Mouse (Mus musculus): ENCODE data around the gene Agr3. TPM values are rescaled to one million over a fixed set of nuclear protein-coding genes. Genes with fewer than 3 reads are reported as not detected.

The Agr3 gene
- 1.9 and 2.2 TPM in 2 replicates for polyA plus RNA-seq (2012; rRNA removed)

DNA sequence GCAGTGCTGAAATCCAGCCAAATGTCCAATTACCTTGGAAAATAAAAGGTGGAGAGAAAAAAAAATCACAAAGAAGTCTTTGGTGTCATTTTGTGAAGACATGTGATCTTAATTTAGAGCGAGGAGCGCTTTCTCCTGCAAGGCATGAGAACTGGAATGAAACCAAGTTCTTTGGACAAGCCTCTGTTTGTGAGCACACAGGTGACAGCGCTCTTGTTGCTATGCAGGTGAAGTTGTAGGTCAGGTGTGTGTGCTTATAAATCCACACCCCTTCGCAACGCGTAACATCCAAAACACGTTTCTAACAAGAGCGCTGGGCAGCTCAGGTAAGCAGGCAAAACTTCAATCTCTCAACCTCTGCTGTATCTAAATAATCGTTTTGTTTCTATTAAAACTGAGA lies at the start of gene Agr3:
Gene Agr3 (plus strand): TSS at position 219 of the 400 bp plus-strand sequence.
- H3K27me3 ChIP-seq (ENCODE audit: control insufficient read depth, insufficient read depth, low read length): no peaks in the 10 kb centered on the region
- H3K4me1 ChIP-seq (ENCODE audit: control insufficient read depth, insufficient read depth, low read length): no peaks in the 10 kb centered on the region
- H3K36me3 ChIP-seq (ENCODE audit: control insufficient read depth, insufficient read depth, low read length): no peaks in the 10 kb centered on the region
- no peak within 1 kb of the TSS for H3K4me3 ChIP-seq (ENCODE audit: control insufficient read depth, low read depth, low read length)
- H3K27ac ChIP-seq (ENCODE audit: control insufficient read depth, insufficient read depth, low read depth, low read length): no peak within 1 kb of the TSS
- TF ChIP-seq CTCF (IDR thresholded peaks at IDR 0.05; ENCODE audit: control insufficient read depth, insufficient read depth, insufficient replicate concordance, low read depth, low read length) (no peak), POLR2A (IDR thresholded peaks at IDR 0.05; ENCODE audit: control insufficient read depth, low read depth, low read length) (no peak)

DNA sequence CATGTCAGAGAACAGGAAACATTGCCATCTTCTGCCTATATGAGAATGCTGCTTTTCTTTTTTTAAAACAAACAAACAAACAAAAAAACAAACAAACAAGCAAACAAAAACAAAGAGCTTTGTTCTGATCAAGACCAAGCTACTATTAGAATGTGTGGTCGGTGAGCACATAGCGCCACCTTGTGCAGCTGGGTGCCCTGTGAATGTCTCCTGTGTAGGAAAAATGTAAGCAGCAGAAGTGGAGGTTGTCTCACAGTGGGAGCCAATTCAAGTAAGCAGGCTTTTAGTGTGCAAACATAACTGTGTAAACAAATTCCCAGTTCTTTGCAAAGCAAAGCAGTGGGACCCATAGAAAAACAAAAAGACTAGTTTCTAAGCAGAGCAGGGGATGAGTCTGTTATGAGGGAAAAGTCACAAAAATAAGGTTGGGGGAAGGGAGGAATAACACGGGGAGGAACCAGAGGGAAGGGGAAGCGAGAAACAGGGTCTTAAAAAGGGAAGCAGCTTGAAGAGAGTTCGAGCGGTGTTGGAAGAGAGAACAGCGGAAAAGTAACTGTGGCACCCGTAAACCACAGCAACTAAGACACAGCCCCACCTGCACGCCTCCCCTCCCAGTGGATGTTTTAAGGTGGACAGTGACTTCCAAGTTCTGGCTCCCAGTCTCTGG lies 40.4 kb upstream of the Agr3 start:
- H3K36me3 ChIP-seq (ENCODE audit: control insufficient read depth, insufficient read depth, low read length): no peaks in the 10 kb centered on the region
- H3K4me1 ChIP-seq (ENCODE audit: control insufficient read depth, insufficient read depth, low read length): no peaks in the 10 kb centered on the region
- no peak overlapping the region for H3K27ac ChIP-seq (ENCODE audit: control insufficient read depth, insufficient read depth, low read depth, low read length)
- H3K4me3 ChIP-seq (ENCODE audit: control insufficient read depth, low read depth, low read length): no peak overlapping the region
- TF ChIP-seq CTCF (IDR thresholded peaks at IDR 0.05; ENCODE audit: control insufficient read depth, insufficient read depth, insufficient replicate concordance, low read depth, low read length): peak; percentile 24; the same call in 1 of the 2 replicates
- no peak for TF ChIP-seq POLR2A (IDR thresholded peaks at IDR 0.05; ENCODE audit: control insufficient read depth, low read depth, low read length)
- H3K27me3 ChIP-seq (ENCODE audit: control insufficient read depth, insufficient read depth, low read length): no peaks in the 10 kb centered on the region

GRCm38 (mm10) chr12:35889383-35889782 lies 36.0 kb upstream of the Agr3 start:
- Histone ChIP-seq H3K27ac (ENCODE audit: control insufficient read depth, insufficient read depth, low read depth, low read length) (no peak overlapping the region), H3K4me1 (ENCODE audit: control insufficient read depth, insufficient read depth, low read length) (peaks cover 2% of the 10 kb centered on the region), H3K4me3 (ENCODE audit: control insufficient read depth, low read depth, low read length) (no peak overlapping the region), H3K36me3 (ENCODE audit: control insufficient read depth, insufficient read depth, low read length) (no peaks in the 10 kb centered on the region), H3K27me3 (ENCODE audit: control insufficient read depth, insufficient read depth, low read length) (no peaks in the 10 kb centered on the region)
- no peak for TF ChIP-seq POLR2A (IDR thresholded peaks at IDR 0.05; ENCODE audit: control insufficient read depth, low read depth, low read length)
- TF ChIP-seq CTCF (IDR thresholded peaks at IDR 0.05; ENCODE audit: control insufficient read depth, insufficient read depth, insufficient replicate concordance, low read depth, low read length): no peak

DNA sequence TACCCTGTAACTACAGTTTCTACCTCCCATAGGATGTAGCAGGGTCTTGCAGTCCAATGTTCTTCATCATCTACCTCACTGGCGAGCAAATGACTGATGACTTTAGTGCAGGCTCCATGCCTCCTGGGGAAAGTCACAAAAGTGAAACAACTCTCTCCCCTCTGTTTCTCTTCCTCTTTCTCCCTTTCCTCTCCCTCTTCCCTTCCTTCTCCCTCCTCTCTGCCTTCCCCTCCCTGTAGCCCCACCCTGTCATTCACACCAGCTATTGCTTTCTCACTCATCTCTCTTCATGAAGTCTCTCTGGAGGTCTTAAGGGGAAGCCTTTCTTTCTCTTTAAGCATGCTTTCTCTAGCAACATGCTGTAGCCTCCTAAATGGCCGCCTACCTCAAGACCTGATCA lies 34.7 kb upstream of the Agr3 start:
- no peak overlapping the region for H3K27ac ChIP-seq (ENCODE audit: control insufficient read depth, insufficient read depth, low read depth, low read length)
- no peaks in the 10 kb centered on the region for H3K36me3 ChIP-seq (ENCODE audit: control insufficient read depth, insufficient read depth, low read length)
- TF ChIP-seq CTCF (IDR thresholded peaks at IDR 0.05; ENCODE audit: control insufficient read depth, insufficient read depth, insufficient replicate concordance, low read depth, low read length): no peak
- no peak for TF ChIP-seq POLR2A (IDR thresholded peaks at IDR 0.05; ENCODE audit: control insufficient read depth, low read depth, low read length)
- no peaks in the 10 kb centered on the region for H3K27me3 ChIP-seq (ENCODE audit: control insufficient read depth, insufficient read depth, low read length)
- H3K4me1 ChIP-seq (ENCODE audit: control insufficient read depth, insufficient read depth, low read length): peaks cover 3% of the 10 kb centered on the region
- no peak overlapping the region for H3K4me3 ChIP-seq (ENCODE audit: control insufficient read depth, low read depth, low read length)

DNA sequence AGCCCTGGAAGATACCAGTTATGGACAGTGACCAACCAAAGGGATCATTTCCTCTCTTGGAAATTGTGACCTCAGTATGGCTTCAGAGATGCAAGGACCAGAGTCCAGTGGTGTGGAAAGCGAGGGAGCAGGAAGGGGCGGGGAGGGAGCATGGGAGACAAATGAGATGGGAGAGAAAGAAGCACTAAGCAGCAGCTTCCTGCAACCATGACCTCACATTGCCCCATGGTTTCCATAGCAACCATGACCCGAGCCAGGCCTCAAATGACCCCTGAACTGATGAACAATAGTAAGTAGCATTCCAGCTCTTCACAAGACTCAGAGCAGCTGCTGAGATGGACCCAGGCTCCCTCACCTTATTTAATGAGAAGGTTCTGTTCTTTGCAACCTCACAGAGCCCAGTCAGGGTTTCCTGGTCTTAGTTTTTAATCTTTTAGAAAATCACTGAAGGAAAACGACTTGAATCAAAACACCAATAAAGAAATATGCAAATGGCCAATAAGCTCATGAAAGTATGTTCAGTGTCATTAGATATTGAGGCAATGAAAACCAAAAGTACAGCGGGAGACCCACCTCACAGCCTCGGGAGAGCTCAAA lies 31.0 kb upstream of the Agr3 start:
- H3K27ac ChIP-seq (ENCODE audit: control insufficient read depth, insufficient read depth, low read depth, low read length): no peak overlapping the region
- H3K27me3 ChIP-seq (ENCODE audit: control insufficient read depth, insufficient read depth, low read length): no peaks in the 10 kb centered on the region
- TF ChIP-seq CTCF (IDR thresholded peaks at IDR 0.05; ENCODE audit: control insufficient read depth, insufficient read depth, insufficient replicate concordance, low read depth, low read length) (no peak), POLR2A (IDR thresholded peaks at IDR 0.05; ENCODE audit: control insufficient read depth, low read depth, low read length) (no peak)
- H3K4me1 ChIP-seq (ENCODE audit: control insufficient read depth, insufficient read depth, low read length): peaks cover 3% of the 10 kb centered on the region
- no peaks in the 10 kb centered on the region for H3K36me3 ChIP-seq (ENCODE audit: control insufficient read depth, insufficient read depth, low read length)
- H3K4me3 ChIP-seq (ENCODE audit: control insufficient read depth, low read depth, low read length): peak overlapping the region; percentile 5

- Histone ChIP-seq H3K27ac (ENCODE audit: control insufficient read depth, insufficient read depth, low read depth, low read length) (no peak overlapping the region), H3K27me3 (ENCODE audit: control insufficient read depth, insufficient read depth, low read length) (no peaks in the 10 kb centered on the region), H3K4me3 (ENCODE audit: control insufficient read depth, low read depth, low read length) (no peak overlapping the region), H3K36me3 (ENCODE audit: control insufficient read depth, insufficient read depth, low read length) (no peaks in the 10 kb centered on the region), H3K4me1 (ENCODE audit: control insufficient read depth, insufficient read depth, low read length) (peaks cover 3% of the 10 kb centered on the region)
- no peak for TF ChIP-seq CTCF (IDR thresholded peaks at IDR 0.05; ENCODE audit: control insufficient read depth, insufficient read depth, insufficient replicate concordance, low read depth, low read length)
- no peak for TF ChIP-seq POLR2A (IDR thresholded peaks at IDR 0.05; ENCODE audit: control insufficient read depth, low read depth, low read length)
Observed at GRCm38 (mm10) chr12:35895875-35896763, 29.3 kb upstream of the Agr3 start.

GRCm38 (mm10) chr12:35896764-35897282 lies 28.6 kb upstream of the Agr3 start:
- no peaks in the 10 kb centered on the region for H3K36me3 ChIP-seq (ENCODE audit: control insufficient read depth, insufficient read depth, low read length)
- H3K4me3 ChIP-seq (ENCODE audit: control insufficient read depth, low read depth, low read length): no peak overlapping the region
- no peak overlapping the region for H3K27ac ChIP-seq (ENCODE audit: control insufficient read depth, insufficient read depth, low read depth, low read length)
- no peaks in the 10 kb centered on the region for H3K27me3 ChIP-seq (ENCODE audit: control insufficient read depth, insufficient read depth, low read length)
- TF ChIP-seq POLR2A (IDR thresholded peaks at IDR 0.05; ENCODE audit: control insufficient read depth, low read depth, low read length) (no peak), CTCF (IDR thresholded peaks at IDR 0.05; ENCODE audit: control insufficient read depth, insufficient read depth, insufficient replicate concordance, low read depth, low read length) (no peak)
- peaks cover 3% of the 10 kb centered on the region for H3K4me1 ChIP-seq (ENCODE audit: control insufficient read depth, insufficient read depth, low read length)
